Mouse (Mus musculus): ENCODE results near the gene Clrn2.
"Not testable (repeated sequence)": the region's sequence is repeated elsewhere in the genome, so short reads cannot be mapped to it uniquely, and the experiment has no call there.

Clrn2 gene

DNA sequence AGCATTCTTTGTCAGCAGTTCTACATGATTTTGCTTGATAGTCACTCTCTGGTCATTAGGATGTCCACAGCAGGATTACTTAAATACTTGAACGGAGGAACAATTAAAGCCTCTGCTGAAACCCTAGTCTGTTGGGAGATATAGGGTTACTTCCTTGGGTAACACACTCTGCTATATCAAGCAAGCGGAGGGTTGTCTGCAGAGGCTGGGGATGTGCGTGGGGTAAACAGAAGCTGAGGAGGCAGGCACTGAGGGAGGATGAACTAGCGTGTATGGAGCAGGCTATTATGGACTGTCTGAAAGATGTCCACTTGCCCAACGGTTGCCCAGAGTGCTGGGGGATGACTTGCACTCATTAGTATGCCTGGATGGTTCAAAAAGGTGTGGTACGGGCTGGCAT lies at the start of gene Clrn2:
TSS of gene Clrn2 (plus strand) at position 301 of the 400 bp plus-strand sequence.
- no peak for DNase-seq

GRCm38 (mm10) chr5:45406129-45406528 lies 47.4 kb upstream of the Clrn2 start:
- DNase-seq, result no peak

GRCm38 (mm10) chr5:45416478-45416877 lies 37.1 kb upstream of the Clrn2 start:
- no peak for DNase-seq

GRCm38 (mm10) chr5:45417859-45418443 lies 35.6 kb upstream of the Clrn2 start:
- no peak for DNase-seq

DNA sequence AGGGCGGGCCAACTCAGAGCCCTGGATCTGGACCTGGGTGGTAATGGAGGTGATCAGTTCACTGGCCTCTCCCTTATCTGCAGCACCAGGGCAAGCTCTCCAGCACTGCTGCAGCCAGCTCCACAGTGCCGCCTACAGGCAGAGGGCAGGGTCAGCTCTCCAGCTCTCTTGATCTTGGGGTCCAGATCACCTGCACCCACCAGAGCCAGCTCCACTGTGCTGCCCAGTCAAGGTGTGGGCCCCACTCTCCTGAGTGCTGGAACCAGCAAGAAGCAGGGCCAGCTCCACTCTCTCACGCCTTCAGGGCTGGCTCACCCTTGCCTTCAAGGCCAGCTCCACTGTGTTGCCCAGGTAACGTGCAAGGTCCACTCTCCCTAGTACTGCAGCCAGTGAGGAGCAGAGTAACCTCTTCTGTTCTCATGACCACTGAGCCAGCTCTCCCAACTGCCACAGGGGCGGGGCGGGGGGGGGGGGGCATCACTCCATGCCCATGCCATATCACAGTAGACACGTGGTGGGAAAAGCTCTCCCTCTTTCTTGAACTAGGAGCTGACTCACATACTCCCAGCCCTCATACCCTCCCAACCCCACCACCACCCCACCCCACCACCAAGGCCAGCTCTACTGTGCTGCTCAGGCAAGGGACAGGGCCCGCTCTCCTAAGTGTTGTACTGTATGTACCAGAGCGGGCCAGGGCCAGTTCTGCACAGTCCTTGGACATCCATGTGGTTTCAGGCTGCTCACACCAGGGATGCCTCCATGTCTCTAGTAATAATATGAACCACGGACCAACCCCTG lies 33.5 kb upstream of the Clrn2 start:
- peak; percentile 5 to 11 for DNase-seq

- DNase-seq, result no peak
These were observed 31.4 kb upstream of the Clrn2 start for GRCm38 (mm10) chr5:45421881-45422844.

- DNase-seq, result peak; percentile 56 to 60
These were observed 29.3 kb upstream of the Clrn2 start for GRCm38 (mm10) chr5:45424021-45424886.

DNA sequence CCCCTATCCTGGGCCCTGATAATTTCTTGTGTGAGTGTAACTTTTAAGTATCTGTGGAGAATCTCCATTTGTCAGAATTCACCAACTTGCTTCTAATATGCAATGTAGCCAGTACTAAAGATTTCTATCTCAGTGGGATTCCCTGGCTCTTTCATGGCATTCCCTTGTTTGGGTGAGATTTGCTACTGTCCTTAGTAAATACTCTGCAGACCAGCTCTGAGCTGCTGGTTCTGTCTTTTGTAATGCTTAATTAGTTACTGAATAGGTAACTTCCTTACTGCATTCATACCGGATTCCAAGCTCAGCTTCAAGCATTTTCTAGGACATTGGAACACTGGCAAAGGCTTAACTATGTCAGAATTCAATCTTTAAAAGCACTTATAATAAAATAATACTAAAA lies 27.8 kb upstream of the Clrn2 start:
- not testable (repeated sequence) for DNase-seq

DNA sequence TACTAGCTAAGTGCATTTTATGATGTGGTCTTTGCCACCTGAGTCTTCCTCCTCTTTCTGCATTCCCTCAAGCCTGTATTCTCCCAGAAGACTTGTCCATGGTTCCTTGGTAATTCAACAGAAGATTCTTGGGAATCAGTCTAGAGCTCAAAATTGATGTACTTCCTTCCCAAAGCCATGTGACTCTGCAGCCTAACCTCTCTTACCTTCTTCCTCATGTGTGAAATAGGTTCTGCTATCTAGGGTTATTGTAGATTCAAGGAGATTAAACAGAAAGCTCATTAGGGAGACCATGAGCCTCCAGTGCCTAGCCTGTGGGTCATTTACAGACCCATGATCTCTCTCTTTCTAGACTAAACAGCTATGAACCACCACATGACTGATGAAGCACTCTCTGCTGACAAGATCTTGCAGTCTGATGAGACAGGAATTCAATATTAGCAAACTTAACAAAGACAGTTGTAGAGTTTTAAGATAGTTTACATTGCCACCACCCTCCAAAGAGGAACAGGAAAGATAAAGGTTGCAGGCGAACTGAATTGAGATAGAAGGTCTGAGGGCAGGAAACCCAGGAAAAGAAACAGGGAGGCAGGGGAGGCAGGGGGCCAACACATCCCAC lies 27.0 kb upstream of the Clrn2 start:
- DNase-seq, result no peak

- DNase-seq, result no peak
These were observed 25.7 kb upstream of the Clrn2 start for GRCm38 (mm10) chr5:45427891-45428290.

DNA sequence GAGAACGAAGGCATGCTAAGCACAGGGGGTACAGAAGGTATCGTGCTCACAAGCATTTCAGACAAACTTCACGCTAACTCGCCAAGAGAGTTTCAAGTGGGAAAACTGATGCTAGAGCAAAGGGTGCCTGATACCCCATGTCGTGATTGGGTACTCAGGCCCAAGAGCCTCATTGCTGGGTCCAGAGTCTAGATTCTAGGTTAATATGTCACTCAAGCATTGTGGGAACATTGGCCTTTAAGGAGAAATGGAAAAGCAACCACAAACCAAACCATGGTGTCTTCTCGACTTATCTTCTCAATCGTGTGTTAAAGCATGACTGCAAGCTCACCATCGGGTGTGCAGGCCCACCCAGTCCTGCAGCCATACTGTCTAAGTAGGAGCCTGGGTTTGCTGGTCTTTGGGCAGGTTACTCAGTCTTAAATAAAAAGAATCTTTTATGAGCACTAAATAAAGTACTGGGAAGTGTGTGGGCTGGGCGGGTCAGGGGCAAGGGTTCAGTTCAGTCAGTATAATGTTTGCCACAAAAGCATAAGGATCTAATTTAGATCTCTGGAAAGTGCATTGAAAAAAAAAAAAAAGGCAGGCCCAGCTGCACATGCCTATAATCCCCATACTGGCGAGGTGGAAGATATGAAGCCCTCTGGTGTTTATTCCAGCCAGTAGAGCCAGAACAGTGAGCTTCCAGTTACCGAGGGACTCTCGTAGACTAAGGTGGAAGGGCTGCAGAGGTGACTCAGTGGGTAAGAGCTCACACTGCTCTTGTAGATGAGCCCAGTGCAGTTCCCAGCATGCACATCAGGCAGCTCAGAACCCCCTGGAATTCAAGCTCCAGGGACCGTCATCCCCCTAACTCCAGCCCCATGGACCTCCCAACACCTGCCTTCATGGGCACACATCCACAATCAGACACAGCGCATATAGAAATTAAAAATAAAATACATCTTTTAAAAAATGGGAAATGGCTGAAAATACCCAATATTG lies 17.3 kb upstream of the Clrn2 start:
- no peak for DNase-seq

DNA sequence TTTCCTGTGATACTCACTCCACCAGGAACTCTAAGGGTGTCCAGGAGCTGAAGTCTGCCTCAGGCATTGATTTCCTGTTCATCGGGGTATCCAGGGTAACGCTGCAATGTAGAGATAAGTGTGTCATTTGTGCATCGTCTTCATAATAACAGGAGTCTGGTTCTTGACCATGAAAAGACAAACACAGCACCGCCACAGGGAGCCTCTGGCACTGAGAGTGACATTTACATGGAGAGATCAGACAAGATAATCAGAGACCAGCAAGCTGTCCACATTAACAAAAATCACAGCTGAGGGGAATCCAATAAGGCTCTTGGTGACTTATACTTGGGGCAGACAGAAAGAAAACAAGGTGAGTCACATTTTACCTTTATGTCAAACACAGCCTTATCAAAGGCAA lies 15.7 kb upstream of the Clrn2 start:
- no peak for DNase-seq

GRCm38 (mm10) chr5:45438301-45438700 lies 15.2 kb upstream of the Clrn2 start:
- DNase-seq, result no peak

GRCm38 (mm10) chr5:45441124-45441523 lies 12.4 kb upstream of the Clrn2 start:
- no peak for DNase-seq

GRCm38 (mm10) chr5:45441745-45442144 lies 11.8 kb upstream of the Clrn2 start:
- no peak for DNase-seq

GRCm38 (mm10) chr5:45444130-45444832 lies 9.3 kb upstream of the Clrn2 start:
- DNase-seq, result no peak

DNA sequence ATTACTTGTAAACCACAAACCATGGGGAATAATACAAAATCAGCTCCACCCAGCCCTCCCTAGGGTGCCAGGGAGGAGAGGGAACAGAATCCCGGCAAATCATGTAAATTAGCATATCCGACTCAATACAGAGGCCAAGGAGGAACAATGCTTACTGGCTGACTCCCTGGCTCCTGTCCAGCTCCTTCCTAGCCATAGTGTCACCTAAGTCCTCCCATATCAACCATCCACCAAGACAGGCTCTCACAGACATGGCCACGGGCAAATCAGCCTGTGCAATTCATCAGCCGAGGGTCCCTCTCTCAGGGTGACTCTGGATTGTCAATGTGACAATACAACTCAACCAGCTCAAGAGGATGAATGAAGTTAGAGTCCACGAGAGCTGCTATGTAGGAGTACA lies 4.9 kb upstream of the Clrn2 start:
- DNase-seq, result no peak

DNA sequence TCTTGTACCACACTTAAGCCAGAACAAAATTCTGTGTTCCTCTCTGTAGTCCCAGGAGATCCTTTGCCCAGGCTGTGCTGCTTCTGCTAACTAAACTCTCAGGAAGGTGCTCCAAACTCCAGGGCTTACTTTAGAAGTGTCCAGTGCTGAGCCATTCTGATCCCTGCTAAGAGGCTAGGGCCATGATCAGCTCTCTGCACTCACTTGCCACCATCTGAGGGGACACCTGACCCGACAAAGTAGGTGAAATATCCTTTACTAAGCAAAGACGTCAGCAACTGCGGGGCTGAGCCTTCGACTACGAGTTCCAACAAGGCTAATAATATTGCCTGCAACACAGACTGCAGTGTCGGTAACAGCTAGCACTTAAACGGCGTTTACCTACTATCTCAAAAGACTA lies 4.3 kb upstream of the Clrn2 start:
- DNase-seq, result peak in 1 of 2 experiments; percentile 6

GRCm38 (mm10) chr5:45449831-45450716 lies 3.5 kb upstream of the Clrn2 start, which contains the start of gene Qdpr:
TSS of gene Qdpr (minus strand) at chr5:45450236.
- peak; percentile 96 to 97 for DNase-seq

All from B cell, adult 2 months (primary cell).